Mouse (Mus musculus): ENCODE measurements around the gene Spryd7.

DNA sequence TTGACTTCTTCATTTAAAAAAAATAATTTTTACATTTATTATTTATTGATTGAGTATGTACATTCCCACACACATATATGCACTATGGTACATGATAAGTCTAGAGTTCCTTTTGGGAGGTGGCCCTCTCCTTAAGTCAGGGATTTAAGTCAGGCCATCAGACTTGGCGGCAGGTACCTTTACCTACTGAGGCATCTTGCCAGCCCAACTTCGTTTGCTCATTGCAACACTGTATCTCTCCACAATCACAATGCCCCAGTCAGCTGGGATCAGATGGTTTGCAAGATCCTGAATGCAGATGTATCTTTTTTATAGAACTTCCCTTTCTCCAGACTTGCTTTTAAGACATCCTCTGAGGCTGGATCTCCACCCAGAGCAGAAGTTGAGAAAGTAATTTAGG lies 32.9 kb downstream of the Spryd7 start:
- TF ChIP-seq CTCF (IDR thresholded peaks at IDR 0.05; ENCODE audit: extremely low read depth, insufficient read depth, insufficient read length, insufficient replicate concordance), result no peak
- TF ChIP-seq POLR2A (IDR thresholded peaks at IDR 0.05; ENCODE audit: low read depth, low read length), result no peak
